Mouse (Mus musculus): Measurements from ENCODE around the gene Jmjd1c. TPM values are rescaled to one million over a fixed set of nuclear protein-coding genes. Genes with fewer than 3 reads are reported as not detected.

Gene Jmjd1c
- 34.7 and 37.9 TPM in 2 replicates for polyA plus RNA-seq (2015; fragmentation: Nextera tagmentation; extraction: Ambion mirVana)

GRCm38 (mm10) chr10:67095798-67096620, at the start of gene Jmjd1c:
TSS of gene Jmjd1c (plus strand) at chr10:67096125.

GRCm38 (mm10) chr10:67096621-67097436, 904 bp downstream of the Jmjd1c start, which contains the start of gene Reep3:
TSS of gene Reep3 (minus strand) at chr10:67096945.

GRCm38 (mm10) chr10:67285176-67285814, 189.4 kb downstream of the Jmjd1c start, which contains the start of gene Nrbf2:
TSS of gene Nrbf2 (minus strand) at chr10:67285305.

Other genes with a start within 250 kb of the Jmjd1c start
- gene Reep3, start 820 bp downstream of the Jmjd1c start, polyA plus RNA-seq (2015; fragmentation: Nextera tagmentation; extraction: Ambion mirVana) = 13.9 and 16.5 TPM in 2 replicates
- gene Nrbf2, start 189.2 kb downstream of the Jmjd1c start, polyA plus RNA-seq (2015; fragmentation: Nextera tagmentation; extraction: Ambion mirVana) = 26.7 and 27.7 TPM in 2 replicates

Measured in spleen, postnatal 0 days (tissue).